Mouse (Mus musculus): ENCODE results near the gene Nsd1.

- peak; percentile 70 for TF ChIP-seq EP300 (IDR thresholded peaks at IDR 0.05)
- TF ChIP-seq CTCF (IDR thresholded peaks at IDR 0.05), result no peak
Measured at GRCm38 (mm10) chr13:55163553-55163952, 46.0 kb upstream of the Nsd1 start.

Data from lung, postnatal 0 days (tissue).